Mouse (Mus musculus) lung, adult 2 months (tissue): ENCODE results near the gene Abca13.

Experiments
- CTCF ChIP-seq: fragments of 200-500 bp; IDR thresholded peaks from 2 replicates; pipeline ENCODE4 v1.5.1; 2011; ENCODE audit warnings: mild to moderate bottlenecking, low read length, control low read depth; ENCODE audit not compliant: insufficient read depth
- POLR2A ChIP-seq: fragments of 200-500 bp; IDR thresholded peaks from 2 replicates; pipeline ENCODE4 v1.6.1; 2011; ENCODE audit warnings: low read depth, mild to moderate bottlenecking, control low read depth, low read length, borderline replicate concordance; ENCODE audit errors: extremely low read depth

GRCm38 (mm10) chr11:9427411-9427810, 235.7 kb downstream of the Abca13 start:
- TF ChIP-seq CTCF = no peak
- TF ChIP-seq POLR2A = no peak
